Mouse (Mus musculus) neural tube, embryonic 12.5 days (tissue): ENCODE measurements at regions not wholly inside any gene's neighbourhood (a gene's known extent, or its start where the extent isn't known, plus 50 kb on each side); places are given as distances from the start of the nearest gene placed in this dataset.

Source experiments
- ATAC-seq: fragments of 200-750 bp; cut with Nextera tagmentation; 2 replicates; pipeline ENCODE4 v1.8.0; 2017; ENCODE audit warnings: low read depth, mild to moderate bottlenecking, moderate TSS enrichment, moderate library complexity; ENCODE audit not compliant: low FRiP score
- H3K27ac ChIP-seq: fragments of 300-500 bp; sonication (generic); 2 replicates; pipeline ENCODE4 v1.5.1; 2016
- H3K27me3 ChIP-seq: fragments of 300-500 bp; sonication (generic); replicated peaks from 2 replicates; pipeline ENCODE4 v1.6.1; 2016; ENCODE audit warnings: mild to moderate bottlenecking
- H3K36me3 ChIP-seq: fragments of 300-500 bp; sonication (generic); 2 replicates; pipeline ENCODE4 v1.6.1; 2016; ENCODE audit warnings: mild to moderate bottlenecking
- H3K4me1 ChIP-seq: fragments of 300-500 bp; sonication (generic); 2 replicates; pipeline ENCODE4 v1.6.1; 2016
- H3K4me2 ChIP-seq: fragments of 300-500 bp; sonication (generic); replicated peaks from 2 replicates; pipeline ENCODE4 v1.6.1; 2016; ENCODE audit warnings: mild to moderate bottlenecking
- H3K4me3 ChIP-seq: fragments of 300-500 bp; sonication (generic); 2 replicates; pipeline ENCODE4 v1.5.1; 2016
- H3K9ac ChIP-seq: fragments of 300-500 bp; sonication (generic); 2 replicates; pipeline ENCODE4 v1.6.1; 2016; ENCODE audit warnings: mild to moderate bottlenecking
- H3K9me3 ChIP-seq: fragments of 300-500 bp; sonication (generic); 2 replicates; pipeline ENCODE4 v1.6.1; 2016; ENCODE audit warnings: mild to moderate bottlenecking
- WGBS: fragments of 180-500 bp; shearing (Covaris S2); methylation state at CpG from one replicate; pipeline ENCODE4 v1.1.7; 2016; 5-methylcytosine and 5-hydroxymethylcytosine counted together

DNA sequence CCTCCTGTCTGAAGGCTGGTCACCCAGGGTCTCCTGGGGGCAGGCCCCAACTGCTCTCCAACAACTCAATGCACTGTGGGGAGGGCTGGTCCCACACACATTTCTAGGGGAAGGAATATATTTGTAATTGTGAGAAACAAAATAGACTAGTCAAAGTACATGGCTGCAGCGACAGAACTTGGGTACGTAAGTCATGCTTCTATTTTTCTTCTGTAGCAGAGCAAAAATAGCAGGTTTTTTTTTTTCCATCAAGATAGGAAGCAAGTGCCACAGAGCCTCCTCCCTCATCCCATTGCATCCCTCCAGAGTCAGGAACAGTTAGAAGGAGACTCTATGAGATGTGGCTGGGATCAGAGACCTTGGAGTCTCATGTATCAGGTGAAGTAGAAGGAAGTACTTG, 124.9 kb upstream of the Tnr start:
- 94% methylated on average over 2 of the region's 2 CpGs for WGBS
- Histone ChIP-seq H3K36me3 (no peaks in the 10 kb centered on the region), H3K4me1 (0 out of 2 replicates have a peak, but pooled peaks cover under 1% of the 10 kb centered on the region), H3K9ac (no peak overlapping the region), H3K4me3 (no peak overlapping the region), H3K9me3 (no peaks in the 10 kb centered on the region), H3K27ac (no peak overlapping the region), H3K4me2 (no peak overlapping the region), H3K27me3 (no peaks in the 10 kb centered on the region)
- no peak for ATAC-seq

GRCm38 (mm10) chr1:159406317-159406716, 117.3 kb upstream of the Tnr start:
- Histone ChIP-seq H3K27ac (no peak overlapping the region), H3K4me1 (no peaks in the 10 kb centered on the region), H3K9me3 (no peaks in the 10 kb centered on the region), H3K4me3 (no peak overlapping the region), H3K4me2 (no peak overlapping the region), H3K27me3 (no peaks in the 10 kb centered on the region), H3K9ac (no peak overlapping the region), H3K36me3 (no peaks in the 10 kb centered on the region)
- WGBS, result 84% methylated on average over 7 of the region's 7 CpGs
- no peak for ATAC-seq

- no peak for ATAC-seq
- Histone ChIP-seq H3K27ac (no peak overlapping the region), H3K4me2 (no peak overlapping the region), H3K27me3 (no peaks in the 10 kb centered on the region), H3K4me1 (no peaks in the 10 kb centered on the region), H3K4me3 (no peak overlapping the region), H3K36me3 (no peaks in the 10 kb centered on the region), H3K9ac (no peak overlapping the region), H3K9me3 (no peaks in the 10 kb centered on the region)
These were observed 116.8 kb upstream of the Tnr start for GRCm38 (mm10) chr1:159406781-159407180.

- H3K36me3 ChIP-seq, result no peaks in the 10 kb centered on the region
- H3K4me3 ChIP-seq, result no peak overlapping the region
- no peaks in the 10 kb centered on the region for H3K27me3 ChIP-seq
- 27% methylated on average over 5 of the region's 5 CpGs for WGBS
- H3K4me2 ChIP-seq, result no peak overlapping the region
- ATAC-seq, result peak; percentile 74
- no peaks in the 10 kb centered on the region for H3K9me3 ChIP-seq
- H3K9ac ChIP-seq, result no peak overlapping the region
- no peak overlapping the region for H3K27ac ChIP-seq
- H3K4me1 ChIP-seq, result peaks cover 3% of the 10 kb centered on the region
These were observed 110.2 kb upstream of the Tnr start for GRCm38 (mm10) chr1:159413374-159413773.

DNA sequence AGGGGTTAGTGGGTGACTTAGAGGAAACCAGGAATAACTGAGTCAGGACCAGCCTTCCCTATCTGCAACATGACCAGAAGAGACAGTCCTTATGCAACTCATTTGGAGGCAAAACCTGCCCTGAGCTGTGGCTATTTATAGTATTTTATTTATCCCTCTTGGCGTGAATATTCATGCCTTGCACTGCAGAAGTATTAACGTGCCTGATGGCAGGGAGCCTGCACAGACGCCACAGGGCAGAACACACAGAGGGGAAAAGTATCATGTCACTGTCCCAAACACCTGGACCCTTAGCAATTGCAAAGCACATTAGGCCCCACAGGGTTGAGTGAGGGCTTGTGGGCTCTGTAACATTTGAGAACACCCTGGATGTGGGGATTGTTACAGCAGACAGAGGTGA, 107.9 kb upstream of the Tnr start:
- no peak for ATAC-seq
- Histone ChIP-seq H3K9ac (no peak overlapping the region), H3K27ac (no peak overlapping the region), H3K4me3 (no peak overlapping the region), H3K36me3 (no peaks in the 10 kb centered on the region), H3K9me3 (no peaks in the 10 kb centered on the region), H3K4me2 (no peak overlapping the region), H3K27me3 (no peaks in the 10 kb centered on the region), H3K4me1 (peaks cover 3% of the 10 kb centered on the region)
- WGBS, result 54% methylated on average over 3 of the region's 3 CpGs

GRCm38 (mm10) chr1:159417176-159417575, 106.4 kb upstream of the Tnr start:
- ATAC-seq, result no peak
- WGBS, result 85% methylated on average over 5 of the region's 5 CpGs
- Histone ChIP-seq H3K9me3 (no peaks in the 10 kb centered on the region), H3K4me2 (no peak overlapping the region), H3K27ac (no peak overlapping the region), H3K4me3 (no peak overlapping the region), H3K36me3 (no peaks in the 10 kb centered on the region), H3K27me3 (no peaks in the 10 kb centered on the region), H3K9ac (no peak overlapping the region), H3K4me1 (peaks cover 3% of the 10 kb centered on the region)

GRCm38 (mm10) chr1:159419301-159419965, 104.1 kb upstream of the Tnr start:
- no peak for ATAC-seq
- Histone ChIP-seq H3K27me3 (no peaks in the 10 kb centered on the region), H3K4me3 (no peak overlapping the region), H3K9ac (no peak overlapping the region), H3K4me2 (no peak overlapping the region), H3K4me1 (no peaks in the 10 kb centered on the region; the same call in 1 of the 2 replicates), H3K9me3 (no peaks in the 10 kb centered on the region), H3K36me3 (no peaks in the 10 kb centered on the region), H3K27ac (no peak overlapping the region)
- WGBS, result 74% methylated on average over 6 of the region's 7 CpGs

GRCm38 (mm10) chr1:159420189-159420588, 103.4 kb upstream of the Tnr start:
- no peaks in the 10 kb centered on the region for H3K27me3 ChIP-seq
- H3K4me3 ChIP-seq, result no peak overlapping the region
- ATAC-seq, result no peak
- 95% methylated on average over 5 of the region's 5 CpGs for WGBS
- no peak overlapping the region for H3K27ac ChIP-seq
- no peak overlapping the region for H3K4me2 ChIP-seq
- no peaks in the 10 kb centered on the region; the same call in 1 of the 2 replicates for H3K4me1 ChIP-seq
- no peaks in the 10 kb centered on the region for H3K9me3 ChIP-seq
- H3K9ac ChIP-seq, result no peak overlapping the region
- no peaks in the 10 kb centered on the region for H3K36me3 ChIP-seq

DNA sequence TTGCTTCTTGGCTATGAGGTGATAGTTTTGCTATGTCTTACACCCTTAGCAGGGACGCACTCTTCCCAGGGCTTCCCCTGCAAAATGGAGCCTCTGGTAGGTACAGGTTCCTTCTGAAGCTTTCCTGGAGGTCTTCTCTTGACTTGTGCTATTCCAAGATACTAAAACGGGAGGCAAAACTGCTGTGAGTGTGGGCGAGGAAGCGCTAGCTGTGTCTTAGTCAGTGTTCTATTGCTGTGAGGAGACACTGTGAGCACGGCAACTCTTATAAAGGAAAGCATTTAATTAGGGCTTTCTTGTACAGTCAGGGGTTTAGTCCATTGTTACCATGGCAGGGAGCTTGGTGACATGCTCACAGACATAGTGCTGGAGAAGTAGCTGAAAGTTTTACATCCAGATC, 99.9 kb upstream of the Tnr start:
- Histone ChIP-seq H3K4me2 (no peak overlapping the region), H3K27ac (no peak overlapping the region), H3K27me3 (no peaks in the 10 kb centered on the region), H3K9me3 (no peaks in the 10 kb centered on the region), H3K4me1 (no peaks in the 10 kb centered on the region), H3K36me3 (no peaks in the 10 kb centered on the region), H3K4me3 (no peak overlapping the region), H3K9ac (no peak overlapping the region)
- WGBS, result 87% methylated on average over 5 of the region's 5 CpGs
- ATAC-seq, result no peak

GRCm38 (mm10) chr1:159429926-159430325, 93.6 kb upstream of the Tnr start:
- no peak overlapping the region for H3K9ac ChIP-seq
- H3K27ac ChIP-seq, result no peak overlapping the region
- no peak overlapping the region for H3K4me2 ChIP-seq
- H3K27me3 ChIP-seq, result no peaks in the 10 kb centered on the region
- H3K4me1 ChIP-seq, result no peaks in the 10 kb centered on the region
- H3K36me3 ChIP-seq, result no peaks in the 10 kb centered on the region
- no peaks in the 10 kb centered on the region for H3K9me3 ChIP-seq
- no peak overlapping the region for H3K4me3 ChIP-seq
- no peak for ATAC-seq

GRCm38 (mm10) chr1:159433521-159433920, 90.0 kb upstream of the Tnr start:
- Histone ChIP-seq H3K4me1 (no peaks in the 10 kb centered on the region), H3K27me3 (no peaks in the 10 kb centered on the region), H3K27ac (no peak overlapping the region), H3K9ac (no peak overlapping the region), H3K4me3 (no peak overlapping the region), H3K4me2 (no peak overlapping the region), H3K36me3 (no peaks in the 10 kb centered on the region), H3K9me3 (no peaks in the 10 kb centered on the region)
- 84% methylated on average over 4 of the region's 4 CpGs for WGBS
- ATAC-seq, result no peak

GRCm38 (mm10) chr1:159440770-159441169, 82.8 kb upstream of the Tnr start:
- Histone ChIP-seq H3K4me1 (no peaks in the 10 kb centered on the region), H3K4me2 (no peak overlapping the region)

DNA sequence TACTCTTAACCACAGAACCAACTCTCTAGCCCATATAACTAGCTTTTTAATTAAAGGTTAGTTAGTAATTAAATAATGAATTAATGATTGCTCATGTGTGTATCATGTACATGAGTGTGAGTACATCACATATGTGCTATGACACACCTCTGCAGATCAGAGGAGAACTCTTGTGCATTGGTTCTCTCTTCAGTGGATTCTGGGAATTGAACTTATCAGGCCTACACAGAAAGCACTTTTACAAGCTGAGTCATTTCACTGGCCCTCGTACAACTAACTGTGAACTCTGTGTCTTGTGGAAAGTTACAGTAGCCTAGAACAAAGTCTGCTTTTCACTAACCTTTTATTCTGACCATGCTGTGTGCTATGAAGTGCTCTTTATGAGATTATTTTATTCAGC, 79.5 kb upstream of the Tnr start:
- 89% methylated on average over 1 of the region's 1 CpGs for WGBS
- Histone ChIP-seq H3K27me3 (no peaks in the 10 kb centered on the region), H3K4me1 (no peaks in the 10 kb centered on the region), H3K9ac (no peak overlapping the region), H3K4me3 (no peak overlapping the region), H3K4me2 (no peak overlapping the region), H3K9me3 (no peaks in the 10 kb centered on the region), H3K36me3 (no peaks in the 10 kb centered on the region), H3K27ac (no peak overlapping the region)
- no peak for ATAC-seq

More at GRCm38 (mm10) chr1:159440770-159441169, 82.8 kb upstream of the Tnr start:
- H3K27me3 ChIP-seq, result no peaks in the 10 kb centered on the region
- H3K4me3 ChIP-seq, result no peak overlapping the region
- no peak for ATAC-seq
- H3K36me3 ChIP-seq, result no peaks in the 10 kb centered on the region
- no peak overlapping the region for H3K9ac ChIP-seq
- 90% methylated on average over 1 of the region's 1 CpGs for WGBS
- no peaks in the 10 kb centered on the region for H3K9me3 ChIP-seq
- H3K27ac ChIP-seq, result no peak overlapping the region
